Mouse (Mus musculus) olfactory bulb, adult 2 months (tissue): Measurements from ENCODE around the gene Mvb12b. TPM values are rescaled to one million over a fixed set of nuclear protein-coding genes. Genes with fewer than 3 reads are reported as not detected.

ENCODE experiments used
- H3K27ac ChIP-seq: fragments of 200-500 bp; 2 replicates; pipeline ENCODE4 v1.5.1; 2012; ENCODE audit warnings: low read depth, low read length; ENCODE audit not compliant: insufficient read depth
- H3K4me1 ChIP-seq: fragments of 200-500 bp; 2 replicates; pipeline ENCODE4 v1.6.1; 2012; ENCODE audit warnings: low read length; ENCODE audit not compliant: control insufficient read depth, insufficient read depth
- H3K4me3 ChIP-seq: fragments of 200-500 bp; 2 replicates; pipeline ENCODE4 v1.5.1; 2012; ENCODE audit warnings: mild to moderate bottlenecking, low read depth, low read length, moderate library complexity; ENCODE audit not compliant: insufficient read depth
- CTCF ChIP-seq: fragments of 200-500 bp; IDR thresholded peaks from 2 replicates; pipeline ENCODE4 v1.5.1; 2012; ENCODE audit warnings: low read depth, mild to moderate bottlenecking, low read length, moderate library complexity; ENCODE audit not compliant: insufficient read depth
- POLR2A ChIP-seq: fragments of 200-500 bp; IDR thresholded peaks from 2 replicates; pipeline ENCODE4 v1.6.1; 2012; ENCODE audit warnings: mild to moderate bottlenecking, low read depth, low read length, moderate library complexity; ENCODE audit not compliant: insufficient read depth
- WGBS: fragments of 180-500 bp; shearing (Covaris S2); methylation state at CpG from one replicate; pipeline ENCODE4 v1.1.7; 2018; 5-methylcytosine and 5-hydroxymethylcytosine counted together
- polyA plus RNA-seq: library from polyadenylated mRNA; stranded (reverse); fragments of >200 nt; gene quantifications from 2 replicates; pipeline ENCODE4 v1.2.4, GENCODE M21; 2012; ENCODE audit warnings: low replicate concordance; ENCODE audit not compliant: missing spikeins, insufficient read depth, insufficient read length

Mvb12b gene
- polyA plus RNA-seq, 1 experiment: not detected

GRCm38 (mm10) chr2:33892354-33892753, 4.6 kb upstream of the Mvb12b start:
- TF ChIP-seq POLR2A (no peak), CTCF (no peak)
- no peak overlapping the region for H3K27ac ChIP-seq
- H3K4me3 ChIP-seq: no peak overlapping the region
- peaks cover 5% of the 10 kb centered on the region for H3K4me1 ChIP-seq
- WGBS: 73% methylated on average over 7 of the region's 7 CpGs

- H3K4me1 ChIP-seq: peaks cover 16% of the 10 kb centered on the region
- no peak for TF ChIP-seq POLR2A
- TF ChIP-seq CTCF: no peak
- H3K4me3 ChIP-seq: peak overlapping the region; percentile 91; the same call in 1 of the 2 replicates
- H3K27ac ChIP-seq: peak overlapping the region; percentile 70
- 42% methylated on average over 6 of the region's 6 CpGs for WGBS
These were observed 297 bp upstream of the Mvb12b start for GRCm38 (mm10) chr2:33888100-33888385.

GRCm38 (mm10) chr2:33886386-33887327, 1.1 kb downstream of the Mvb12b start:
- peak overlapping the region; percentile 94 for H3K27ac ChIP-seq
- peaks cover 20% of the 10 kb centered on the region for H3K4me1 ChIP-seq
- WGBS: under 1% methylated on average over 51 of the region's 51 CpGs
- H3K4me3 ChIP-seq: peak overlapping the region; percentile 91
- no peak for TF ChIP-seq CTCF
- peak; percentile 6; the same call in 1 of the 2 replicates for TF ChIP-seq POLR2A

GRCm38 (mm10) chr2:33885264-33885651, 2.5 kb downstream of the Mvb12b start:
- peak overlapping the region; percentile 4; the same call in 1 of the 2 replicates for H3K4me3 ChIP-seq
- H3K4me1 ChIP-seq: peaks cover 27% of the 10 kb centered on the region
- no peak overlapping the region for H3K27ac ChIP-seq
- WGBS: 80% methylated on average over 3 of the region's 3 CpGs
- TF ChIP-seq POLR2A: no peak

- Histone ChIP-seq H3K4me1 (peaks cover 29% of the 10 kb centered on the region), H3K4me3 (peak overlapping the region; percentile 4; the same call in 1 of the 2 replicates), H3K27ac (no peak overlapping the region)
- no peak for TF ChIP-seq CTCF
- no peak for TF ChIP-seq POLR2A
- 56% methylated on average over 7 of the region's 7 CpGs for WGBS
These were observed 3.0 kb downstream of the Mvb12b start for GRCm38 (mm10) chr2:33884623-33885263.

GRCm38 (mm10) chr2:33879223-33879622, 8.5 kb downstream of the Mvb12b start:
- peaks cover 51% of the 10 kb centered on the region for H3K4me1 ChIP-seq
- peak overlapping the region; percentile 19; the same call in 1 of the 2 replicates for H3K27ac ChIP-seq
- TF ChIP-seq CTCF (no peak), POLR2A (no peak)
- no peak overlapping the region for H3K4me3 ChIP-seq
- WGBS: 85% methylated on average over 2 of the region's 2 CpGs

- TF ChIP-seq CTCF (no peak), POLR2A (no peak)
- H3K4me1 ChIP-seq: peaks cover 54% of the 10 kb centered on the region
- 27% methylated on average over 11 of the region's 11 CpGs for WGBS
- no peak overlapping the region for H3K4me3 ChIP-seq
- H3K27ac ChIP-seq: peak overlapping the region; percentile 19; the same call in 1 of the 2 replicates
These were observed 9.3 kb downstream of the Mvb12b start for GRCm38 (mm10) chr2:33878437-33878836.

- Histone ChIP-seq H3K4me1 (peaks cover 52% of the 10 kb centered on the region), H3K4me3 (no peak overlapping the region), H3K27ac (peak overlapping the region; percentile 32; the same call in 1 of the 2 replicates)
- whole genome bisulfite sequencing: 86% methylated on average over 6 of the region's 6 CpGs
- TF ChIP-seq POLR2A: no peak
- no peak for TF ChIP-seq CTCF
These were observed 9.9 kb downstream of the Mvb12b start for GRCm38 (mm10) chr2:33877663-33878360.
